Mouse (Mus musculus) testis, postnatal 14 days (tissue): ENCODE measurements around the gene Itgb1bp1.

Experiments
- DNase-seq: peaks from one replicate; pipeline ENCODE4 v3.0.0; 2021; ENCODE audit warnings: low spot score

Gene Itgb1bp1

DNA sequence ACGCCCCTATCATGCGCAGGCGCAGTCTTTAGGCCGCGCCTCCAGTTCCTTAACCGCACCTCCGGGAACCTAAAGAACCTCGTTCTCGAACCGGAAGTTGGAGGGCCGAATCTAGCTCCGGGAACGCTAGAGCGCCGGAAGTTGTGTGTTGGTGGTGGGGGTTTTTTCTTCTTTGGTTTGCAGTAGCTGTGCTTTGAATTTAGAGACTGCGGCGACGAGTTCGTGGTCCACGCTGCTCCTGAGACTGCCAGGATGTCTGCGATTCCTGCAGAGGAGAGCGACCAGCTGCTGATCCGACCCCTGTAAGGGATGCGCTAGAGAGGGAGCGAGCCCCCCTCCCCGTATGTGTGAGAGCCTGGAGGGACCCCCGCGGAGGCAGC, at the start of gene Itgb1bp1:
Gene Itgb1bp1, minus strand, starts transcription at position 42 of the 380 bp plus-strand sequence.
- DNase-seq = peak; percentile 99

DNA sequence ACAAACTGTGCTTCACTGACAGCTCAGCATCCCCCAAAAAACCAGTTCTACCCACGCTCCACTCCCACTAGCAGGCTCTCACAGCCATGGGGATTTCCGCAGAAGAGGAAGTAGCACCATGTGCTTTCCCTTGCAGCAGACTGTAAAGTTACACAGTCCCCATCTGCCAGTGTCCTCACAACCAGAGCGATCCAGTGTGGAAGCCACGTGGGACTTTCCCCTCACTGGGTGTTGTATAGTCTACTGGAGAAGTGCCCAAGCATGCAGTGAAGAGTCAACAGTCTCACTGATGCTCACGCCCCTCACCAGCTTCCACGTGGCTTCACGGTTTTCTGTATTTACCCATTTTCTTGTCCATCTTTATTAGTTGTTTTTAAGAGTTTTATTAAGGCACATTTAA, 49.8 kb upstream of the Itgb1bp1 start:
- no peak for DNase-seq

DNA sequence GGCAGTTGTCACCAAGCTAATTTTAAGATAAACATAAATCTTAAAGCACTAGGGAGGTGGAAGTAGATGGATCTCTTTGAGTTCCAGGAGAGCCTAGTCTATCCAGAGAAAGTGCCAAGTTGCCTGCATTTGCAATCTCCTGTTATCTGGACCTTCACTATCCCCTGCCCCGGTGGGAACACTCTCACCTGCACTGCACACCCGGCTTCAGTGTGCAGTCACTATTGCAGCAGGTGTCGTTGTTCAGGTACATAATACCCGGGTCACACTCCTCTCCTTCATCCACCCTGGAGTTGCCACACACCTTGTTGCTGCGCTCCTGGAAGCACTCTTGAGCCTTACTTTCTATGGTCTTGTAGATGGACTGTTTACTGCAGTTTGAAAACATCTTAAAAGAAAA, 47.7 kb upstream of the Itgb1bp1 start:
- DNase-seq = no peak

DNA sequence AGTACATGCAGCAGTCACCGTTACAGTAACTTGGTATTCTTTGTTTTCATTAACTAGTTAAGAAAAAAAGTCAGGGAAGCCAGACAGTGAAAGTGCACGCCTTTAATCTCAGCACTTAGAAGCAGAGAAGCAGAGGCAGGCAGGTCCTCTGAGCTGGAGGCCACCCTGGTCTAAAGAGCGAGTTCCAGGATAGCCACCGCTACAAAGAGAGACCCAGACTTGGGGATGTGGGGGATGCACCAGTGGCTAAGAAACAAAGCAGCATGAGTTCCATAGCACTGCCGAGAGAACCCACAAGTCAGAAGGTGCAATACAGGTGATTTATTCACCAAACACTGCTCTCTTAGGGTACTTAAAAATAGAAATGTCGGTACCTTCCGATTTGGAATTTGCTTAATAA, 46.9 kb upstream of the Itgb1bp1 start:
- no peak for DNase-seq

DNA sequence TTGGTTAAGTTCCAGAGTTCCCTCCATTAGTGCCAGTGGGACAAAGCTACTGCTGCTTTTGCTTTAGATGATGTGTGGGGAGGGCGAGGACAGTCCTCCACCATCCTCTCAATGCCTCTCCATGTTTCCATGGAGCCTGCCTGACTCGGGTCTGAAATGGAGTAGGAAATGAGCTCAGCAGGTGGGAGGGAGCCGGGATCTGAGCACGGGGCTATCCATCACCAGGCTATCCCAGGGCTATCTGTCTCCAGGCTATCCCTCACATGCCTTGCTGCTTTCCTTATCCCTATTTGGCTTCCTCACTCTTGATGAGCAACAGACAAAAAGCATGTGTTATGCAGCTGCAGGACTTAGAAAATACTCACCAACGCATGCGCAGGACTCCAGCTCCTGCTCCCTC, 45.6 kb upstream of the Itgb1bp1 start:
- DNase-seq = no peak

DNA sequence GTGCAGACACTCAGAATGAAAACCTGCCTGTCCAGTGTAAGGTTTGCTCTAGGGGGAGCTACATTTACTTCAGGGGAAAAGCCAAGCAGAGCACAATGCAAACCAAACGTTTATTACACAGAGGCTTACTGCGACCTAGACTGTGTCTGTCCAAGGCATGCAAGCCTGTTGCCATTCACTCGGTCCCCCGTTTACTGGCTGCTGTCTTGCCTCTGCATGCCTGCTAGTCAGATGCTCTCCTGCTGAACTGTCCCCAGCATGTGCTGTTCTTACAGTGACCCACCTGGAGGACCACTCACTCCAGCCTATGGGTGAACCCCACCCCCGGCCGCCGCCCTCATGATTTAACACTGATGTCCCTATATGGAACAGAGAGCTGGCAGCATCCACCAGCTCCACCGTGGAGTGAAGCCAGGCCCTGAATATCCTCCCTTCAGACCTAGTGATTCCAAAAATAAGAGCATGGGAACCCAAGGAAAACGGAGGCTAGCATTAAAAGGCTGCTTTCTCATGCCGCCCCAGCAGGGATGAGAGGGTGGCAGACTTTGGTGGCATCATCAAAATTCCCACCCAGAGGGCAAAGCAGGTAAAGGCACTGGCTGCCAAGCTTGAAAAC, 45.0 kb upstream of the Itgb1bp1 start:
- no peak for DNase-seq

DNA sequence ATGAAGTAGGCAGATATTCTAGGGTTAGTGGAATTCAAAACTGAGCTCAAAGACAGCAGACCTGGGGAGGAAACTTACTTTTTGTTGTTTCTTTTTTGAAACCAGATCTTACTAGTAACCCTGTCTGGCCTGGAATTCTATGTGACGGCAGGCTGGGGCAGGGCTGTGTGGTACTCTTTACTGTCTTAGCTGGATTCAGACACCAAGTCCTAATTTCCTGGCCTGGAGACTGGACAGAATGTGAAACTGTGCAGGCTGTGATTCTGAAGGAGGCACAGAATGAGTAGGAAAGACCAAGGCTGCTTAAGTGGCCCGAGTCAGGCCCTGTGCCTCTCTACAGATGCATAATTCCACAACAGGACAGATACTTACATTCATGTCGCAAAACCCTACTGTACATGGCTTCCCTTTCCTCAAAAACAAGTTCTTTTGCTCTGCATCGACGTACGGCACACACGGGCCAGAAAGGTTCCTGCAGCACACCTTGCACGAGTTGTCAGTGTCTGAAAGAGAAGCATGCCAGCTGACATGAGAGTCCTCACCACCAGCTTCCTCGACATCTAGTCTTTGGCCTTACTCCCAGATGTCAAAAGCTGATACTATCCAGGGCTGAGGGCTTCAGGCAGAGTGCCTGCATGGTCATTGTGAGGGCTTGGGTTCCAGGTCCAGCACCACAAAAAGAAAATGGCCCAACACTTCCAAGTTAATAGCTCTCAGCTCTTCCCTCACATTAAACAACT, 43.7 kb upstream of the Itgb1bp1 start:
- no peak for DNase-seq

DNA sequence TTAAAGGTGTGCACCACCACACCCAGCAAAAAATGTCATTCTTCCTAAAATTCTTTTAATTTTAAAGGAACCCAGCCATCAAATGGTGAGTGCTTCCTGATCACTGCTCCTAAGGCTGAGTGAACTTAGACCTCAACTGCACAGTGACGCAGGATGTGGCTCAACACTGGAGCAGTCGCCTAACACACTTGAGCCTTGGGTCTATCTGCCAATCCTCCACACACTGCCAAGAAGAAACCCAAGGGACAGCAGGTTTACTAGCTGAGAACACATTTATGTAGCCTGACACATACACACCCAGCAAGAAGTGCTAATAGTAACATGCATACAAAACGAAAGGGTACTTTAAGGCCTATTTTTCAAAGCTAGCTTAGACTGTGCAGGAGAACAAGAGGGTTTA, 40.2 kb upstream of the Itgb1bp1 start:
- DNase-seq = no peak

DNA sequence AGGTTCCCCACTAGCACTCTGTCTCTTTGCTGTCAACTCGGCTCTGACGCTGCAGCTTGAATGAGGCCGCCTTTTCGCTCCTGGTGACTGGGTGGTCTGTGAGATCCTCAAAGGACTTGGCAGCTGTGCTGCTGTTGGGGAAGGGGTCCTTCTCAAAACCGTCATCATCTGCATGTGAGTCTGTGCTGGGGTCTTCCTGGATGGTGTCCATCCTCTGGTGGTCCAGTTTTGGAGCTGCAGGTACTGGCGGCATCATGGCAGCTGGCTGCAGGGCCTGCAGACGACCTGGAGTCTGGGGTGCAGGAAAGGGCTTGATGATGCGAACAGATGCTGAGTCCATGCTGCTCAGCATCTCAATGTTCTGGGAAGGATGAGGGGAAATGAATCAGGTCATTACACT, 39.2 kb upstream of the Itgb1bp1 start:
- no peak for DNase-seq

DNA sequence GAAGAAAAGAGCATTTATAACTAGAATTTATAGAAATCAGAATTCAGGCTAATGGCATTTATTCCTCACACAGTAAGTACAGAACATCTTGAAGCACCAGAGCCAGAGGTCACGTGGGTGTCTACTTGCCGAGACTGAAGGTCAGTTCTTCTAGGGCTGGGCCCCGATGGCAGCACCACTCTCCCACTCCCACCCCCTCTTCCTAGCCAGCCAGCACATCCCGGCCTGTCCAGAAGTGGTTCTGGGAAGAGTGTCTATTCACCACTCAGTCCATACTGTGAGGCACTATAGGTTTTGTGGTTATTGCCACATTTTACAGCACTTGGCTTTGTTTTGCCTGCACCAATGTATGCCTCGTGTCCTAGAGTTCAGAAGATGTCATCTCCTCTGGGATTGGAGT, 38.0 kb upstream of the Itgb1bp1 start:
- no peak for DNase-seq

DNA sequence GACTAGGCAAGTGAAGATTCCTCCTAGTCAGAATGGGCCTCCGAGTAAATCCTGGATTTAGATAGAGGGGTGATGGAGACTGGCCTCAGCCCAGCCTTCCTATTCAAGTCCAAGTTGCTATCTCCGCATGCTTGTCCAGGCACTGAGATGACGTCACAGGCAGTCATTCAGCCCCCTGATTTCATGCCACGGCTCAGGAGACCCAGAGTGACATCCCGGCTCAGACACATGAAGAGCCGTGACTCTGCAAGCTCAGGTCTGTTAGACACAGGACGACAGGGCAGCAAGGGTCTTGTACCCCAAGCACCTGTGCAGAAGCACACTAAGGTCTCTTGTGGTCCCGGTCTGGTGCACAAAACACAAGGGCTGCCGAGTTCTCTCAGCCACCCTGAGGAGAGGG, 36.8 kb upstream of the Itgb1bp1 start:
- no peak for DNase-seq

DNA sequence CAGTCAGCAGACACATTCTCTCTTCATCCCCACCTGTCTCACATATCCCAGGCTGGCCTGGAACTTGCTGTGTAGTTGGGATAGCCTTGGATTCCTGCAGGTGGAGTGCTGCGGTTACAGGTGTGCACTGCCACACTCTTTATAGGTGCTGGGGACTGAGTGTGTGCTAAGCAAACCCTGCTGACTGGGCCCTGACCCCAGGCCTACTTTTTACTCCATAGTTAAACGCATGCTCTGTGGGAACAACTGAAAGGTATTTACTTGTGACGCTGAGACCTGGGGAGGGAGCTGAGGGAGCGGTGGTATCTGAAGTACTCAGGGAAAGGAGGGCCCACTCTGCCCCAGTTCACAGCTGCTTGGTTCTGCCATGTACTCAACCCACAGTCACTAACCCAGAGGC, 36.2 kb upstream of the Itgb1bp1 start:
- DNase-seq = no peak

DNA sequence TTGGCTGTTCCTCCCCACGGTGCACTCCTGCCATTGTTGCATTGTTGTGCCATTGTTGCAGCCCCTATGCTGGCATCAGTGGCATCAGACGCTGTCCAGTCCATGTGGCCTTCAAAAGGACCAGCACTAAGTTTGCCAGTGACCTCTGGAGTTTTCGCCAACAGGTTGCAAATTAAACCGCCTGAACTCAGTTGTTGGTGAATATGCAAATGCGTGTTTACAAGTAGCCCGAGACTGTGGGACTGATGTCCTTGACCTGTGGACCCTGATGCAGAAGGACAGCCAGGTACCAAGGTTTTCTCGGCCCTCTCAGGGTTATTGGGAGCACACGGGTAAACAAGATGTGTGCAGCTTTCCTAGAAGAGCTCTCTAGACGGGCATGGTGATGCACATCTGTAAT, 35.1 kb upstream of the Itgb1bp1 start:
- DNase-seq = no peak

DNA sequence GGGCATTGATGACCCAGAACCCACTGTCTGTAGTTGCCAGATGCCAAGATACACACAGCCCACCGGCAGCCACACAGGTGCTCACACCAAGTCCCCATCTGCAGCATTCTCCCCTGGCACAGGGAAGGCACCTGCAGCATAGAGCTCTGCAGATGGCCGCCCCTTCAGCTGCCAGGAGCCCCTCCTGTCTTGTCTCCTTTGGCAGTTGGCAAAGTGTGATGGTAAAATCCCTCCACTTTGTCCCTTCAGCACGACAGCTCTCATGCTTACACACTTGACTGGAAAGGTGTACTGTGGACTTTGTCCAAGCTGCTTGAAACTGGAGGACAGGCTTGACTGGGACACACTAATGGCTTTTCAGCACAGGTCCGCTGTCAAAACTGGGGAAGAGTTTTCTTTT, 34.2 kb upstream of the Itgb1bp1 start:
- DNase-seq = no peak

DNA sequence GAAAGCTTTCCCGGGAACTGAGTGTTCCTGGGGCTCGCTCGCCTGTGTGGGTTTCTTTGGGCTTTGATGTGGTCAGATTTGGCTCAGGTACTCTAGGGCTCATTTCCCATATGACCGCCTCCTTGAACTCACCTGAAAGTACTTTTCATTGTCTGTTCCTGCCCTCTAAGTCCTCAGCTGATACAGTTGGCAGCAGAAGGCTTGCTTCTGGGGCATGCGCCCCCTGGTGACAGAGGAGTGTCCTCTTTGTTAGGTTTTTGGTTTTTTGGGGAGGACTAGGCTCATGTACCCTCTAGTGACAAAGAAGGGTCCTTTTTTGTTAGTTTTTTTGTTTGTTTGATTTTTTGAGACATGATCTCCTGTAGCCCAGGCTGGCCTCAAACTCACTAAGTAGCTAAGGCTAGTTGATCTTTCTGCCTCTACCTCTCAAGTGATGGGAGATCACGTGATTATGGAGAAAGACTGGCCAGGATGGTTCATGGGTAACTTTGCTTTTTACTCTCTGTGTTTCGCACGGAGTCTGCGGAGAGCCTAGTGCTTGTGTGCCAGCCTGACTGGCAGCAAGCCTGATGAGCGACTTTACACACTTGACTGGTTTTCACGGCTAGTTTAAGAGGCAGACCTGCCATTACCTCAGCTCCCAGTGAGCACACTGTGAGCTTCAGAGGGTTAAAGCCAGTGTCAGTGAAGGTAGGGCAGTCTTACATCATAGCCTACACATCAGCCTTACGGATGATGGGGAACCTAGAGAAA, 32.2 kb upstream of the Itgb1bp1 start:
- DNase-seq = no peak

DNA sequence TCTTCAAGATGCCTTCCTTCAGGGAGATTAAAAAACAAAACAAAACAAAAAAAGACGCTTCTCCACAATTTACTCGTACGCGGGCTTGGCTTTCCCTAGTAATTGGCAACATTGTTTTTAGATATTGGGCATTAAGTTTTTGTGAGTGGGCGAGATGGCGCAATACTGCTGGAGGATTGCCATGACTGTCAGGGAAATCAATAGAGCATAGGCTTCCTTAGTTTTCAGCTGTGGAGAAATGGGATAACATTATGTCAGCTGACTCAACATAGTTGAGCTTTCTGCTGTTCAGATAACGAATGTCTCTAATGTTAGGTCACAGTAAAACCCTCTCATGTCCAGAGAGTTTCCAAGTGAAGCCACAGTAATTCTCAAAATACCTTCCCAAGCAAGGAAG, 30.8 kb upstream of the Itgb1bp1 start:
- DNase-seq = no peak

DNA sequence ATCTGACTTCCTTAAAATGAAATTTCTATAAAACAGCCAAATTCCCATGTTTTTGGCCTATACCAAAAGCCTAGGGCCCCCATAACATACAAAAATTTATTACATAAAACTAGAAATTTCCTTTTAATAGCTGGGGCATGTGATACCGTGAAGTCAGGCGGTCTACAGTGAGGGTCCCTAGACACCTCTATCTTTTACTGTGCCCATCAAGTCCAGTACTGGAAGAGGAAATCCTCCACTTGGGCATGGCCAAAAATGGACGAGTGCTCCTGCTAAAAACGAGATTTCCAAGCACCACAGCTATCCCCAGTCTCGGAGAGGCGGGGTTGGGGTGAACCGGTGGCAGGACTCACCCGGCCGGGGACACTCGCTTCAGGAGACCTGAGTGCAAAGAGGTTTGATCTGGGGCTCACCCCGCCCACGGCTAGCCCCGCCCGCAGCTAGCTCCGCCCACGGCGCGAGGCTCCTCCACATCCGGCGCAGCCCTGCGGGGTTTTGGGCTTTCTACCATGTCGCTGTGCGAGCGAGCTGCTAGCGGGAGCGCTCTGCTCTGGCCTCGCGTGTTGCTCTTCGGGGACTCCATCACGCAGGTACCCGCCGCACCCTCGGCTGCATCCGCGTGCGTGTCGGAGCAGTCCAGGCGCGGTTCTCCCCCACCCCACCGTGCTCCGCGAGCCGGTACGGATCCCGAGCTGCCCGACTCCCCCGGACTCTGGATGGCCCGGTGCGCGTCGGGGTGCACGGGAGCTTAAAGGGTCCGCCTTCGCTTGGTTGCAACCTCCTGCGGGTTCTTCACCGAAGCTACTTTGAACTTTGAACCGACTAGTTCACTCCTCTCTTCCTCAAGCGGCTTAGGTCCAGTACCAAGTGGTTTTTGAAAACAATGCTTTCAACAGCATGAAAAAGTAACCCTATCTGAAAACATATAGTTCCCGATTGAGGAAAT, 30.1 kb upstream of the Itgb1bp1 start, which contains the start of gene Iah1:
Gene Iah1, plus strand, starts transcription at position 467 of the 946 bp plus-strand sequence.
- DNase-seq = peak; percentile 81

DNA sequence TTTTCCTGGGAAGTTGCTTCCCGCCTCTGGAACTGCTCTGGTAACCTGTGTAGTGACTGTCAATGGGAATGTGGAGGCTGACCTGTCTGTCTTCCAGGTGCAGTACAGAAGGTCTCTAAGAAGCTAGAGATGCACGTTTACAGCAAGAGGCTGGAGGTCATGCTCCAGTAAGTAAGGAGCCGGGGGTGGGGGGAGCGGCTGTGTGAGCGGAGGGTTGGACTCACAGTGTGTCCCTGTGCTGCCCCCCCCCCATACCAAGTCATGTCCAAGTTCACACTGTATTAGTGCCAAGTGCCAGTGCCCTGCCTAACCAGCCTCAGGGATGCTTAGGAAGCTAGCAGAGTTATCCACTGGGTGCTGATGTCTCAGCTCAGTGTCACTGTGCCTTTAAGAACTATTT, 26.1 kb upstream of the Itgb1bp1 start:
- no peak for DNase-seq

DNA sequence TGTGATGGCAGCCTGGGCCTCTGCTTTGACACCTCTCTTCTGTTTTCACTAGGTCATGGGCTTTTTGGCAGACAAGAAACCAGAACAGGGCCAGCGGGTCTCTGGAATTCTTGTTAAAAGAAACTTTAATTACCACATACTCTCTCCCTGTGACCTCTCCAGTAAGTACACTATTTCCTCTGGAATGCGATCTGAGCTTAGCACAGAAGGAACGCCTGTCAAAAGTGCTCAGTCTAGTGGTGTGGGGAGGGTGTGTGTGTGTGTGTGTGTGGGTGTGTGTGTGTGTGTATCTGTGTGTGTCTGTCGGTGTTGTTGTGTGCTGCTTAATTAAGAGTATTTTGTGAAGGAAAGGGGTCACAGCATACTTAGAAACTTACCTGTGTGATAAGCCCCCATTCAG, 20.6 kb upstream of the Itgb1bp1 start:
- no peak for DNase-seq

DNA sequence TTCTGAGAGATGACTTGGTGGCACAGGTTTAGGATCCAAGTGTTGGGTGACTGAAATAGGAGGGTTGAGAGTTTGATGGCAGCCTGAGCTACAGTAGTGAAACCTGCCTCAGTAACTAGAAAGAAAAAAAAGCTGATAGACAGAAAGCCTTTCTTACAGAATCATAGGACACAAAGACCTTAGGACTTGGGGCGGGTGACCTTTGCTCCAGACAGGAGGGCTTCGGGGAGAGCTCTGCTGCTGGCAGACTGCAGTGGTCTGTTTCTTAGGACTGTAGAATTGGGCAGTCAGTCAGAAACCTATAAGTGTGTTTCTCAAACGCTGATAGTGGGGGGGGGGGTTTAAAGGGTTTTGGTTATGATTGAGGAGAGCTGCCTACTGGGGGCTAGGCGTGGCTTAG, 19.7 kb upstream of the Itgb1bp1 start:
- DNase-seq = no peak

DNA sequence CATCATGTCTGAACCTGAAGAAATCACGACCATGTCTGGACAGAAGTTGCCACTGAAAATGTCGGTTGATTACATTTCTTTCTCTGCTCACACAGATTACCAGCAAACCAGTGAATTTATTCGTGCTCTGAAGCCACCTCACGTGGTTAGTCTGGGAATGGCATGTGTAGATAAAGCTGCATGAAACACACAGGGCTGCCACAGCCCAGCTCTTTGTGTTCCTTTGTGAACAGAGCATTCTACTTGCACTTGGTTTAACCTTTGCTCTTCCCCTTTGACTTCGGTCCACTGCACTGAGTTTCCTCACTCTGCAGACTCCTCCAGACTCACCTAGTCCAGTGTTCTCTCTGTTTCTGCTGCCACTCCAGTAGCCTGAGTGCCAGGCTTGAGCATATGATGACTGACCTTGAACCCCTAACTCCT, 16.3 kb upstream of the Itgb1bp1 start:
- DNase-seq = no peak

DNA sequence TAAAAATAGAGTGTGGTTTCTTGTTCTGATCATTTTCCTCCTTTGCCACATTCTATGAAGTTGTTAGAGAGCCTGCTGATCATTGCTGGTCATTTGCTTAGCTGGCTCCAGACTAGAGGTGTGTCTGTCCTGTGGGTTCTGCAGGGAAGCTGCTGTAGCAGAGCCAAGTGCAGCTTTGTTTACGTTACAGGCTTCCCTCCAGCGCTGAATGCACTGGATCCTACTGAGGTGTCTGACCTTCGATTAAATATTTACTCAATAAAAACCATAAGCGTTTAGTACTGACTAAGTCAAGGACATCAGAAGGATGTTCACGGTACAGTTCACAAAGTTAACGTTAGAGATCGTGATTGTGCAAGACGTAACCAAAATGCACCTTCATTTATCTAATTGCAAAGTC, 15.8 kb upstream of the Itgb1bp1 start:
- DNase-seq = no peak
